Mouse (Mus musculus) megakaryocyte, adult 5-6 weeks (primary cell): ENCODE data around the gene 6820408C15Rik. TPM values are rescaled to one million over a fixed set of nuclear protein-coding genes. Genes with fewer than 3 reads are reported as not detected.
A peak's percentile ranks its signal among the peaks of the same experiment; 100 is the strongest.
"Not testable (repeated sequence)": the region's sequence is repeated elsewhere in the genome, so short reads cannot be mapped to it uniquely, and the experiment has no call there.

Experiments used
- ATAC-seq: 2 replicates; pipeline ENCODE4 v1.8.0; 2016; ENCODE audit warnings: mild to moderate bottlenecking, inconsistent platforms; ENCODE audit not compliant: poor library complexity, severe bottlenecking
- total RNA-seq, 2 experiments: library from RNA; stranded (forward) in 1 of 2; stranded (reverse) in 1 of 2; fragments of 153-499, 151-499 nt in 1 of 2; fragments of 221-1000, 200-1000 nt in 1 of 2; gene quantifications; 2 replicates each; pipeline versions ENCODE4 v1.2.3 to v1.2.4; 2015 to 2017

Gene 6820408C15Rik
- total RNA-seq, 2 experiments from 2014 or later = not detected

GRCm38 (mm10) chr2:152409781-152410180, 5.6 kb upstream of the 6820408C15Rik start:
- no peak for ATAC-seq

GRCm38 (mm10) chr2:152410971-152411371, 4.4 kb upstream of the 6820408C15Rik start:
- no peak for ATAC-seq

GRCm38 (mm10) chr2:152411471-152411870, 3.9 kb upstream of the 6820408C15Rik start:
- no peak for ATAC-seq

GRCm38 (mm10) chr2:152412526-152413157, 2.7 kb upstream of the 6820408C15Rik start:
- ATAC-seq = no peak

- no peak for ATAC-seq
Observed at GRCm38 (mm10) chr2:152413158-152413764, 2.1 kb upstream of the 6820408C15Rik start.

- peak; percentile 38 for ATAC-seq
Observed at GRCm38 (mm10) chr2:152413765-152414584, 1.4 kb upstream of the 6820408C15Rik start.

- peak; percentile 84 for ATAC-seq
Observed at GRCm38 (mm10) chr2:152414591-152415165, 709 bp upstream of the 6820408C15Rik start, which contains the start of gene Zcchc3. Gene Zcchc3, minus strand, starts transcription at chr2:152415027.

- no peak for ATAC-seq
Observed at GRCm38 (mm10) chr2:152415786-152416185, 399 bp downstream of the 6820408C15Rik start.

GRCm38 (mm10) chr2:152427493-152427892, 12.1 kb downstream of the 6820408C15Rik start:
- no peak for ATAC-seq

GRCm38 (mm10) chr2:152428481-152428880, 13.1 kb downstream of the 6820408C15Rik start:
- ATAC-seq = not testable (repeated sequence)

- ATAC-seq = no peak
Observed at GRCm38 (mm10) chr2:152436405-152436901, 21.1 kb downstream of the 6820408C15Rik start.

- ATAC-seq = peak; percentile 94
Observed at GRCm38 (mm10) chr2:152436983-152437860, 21.8 kb downstream of the 6820408C15Rik start.

- ATAC-seq = no peak
Observed at GRCm38 (mm10) chr2:152438963-152439362, 23.6 kb downstream of the 6820408C15Rik start.

- ATAC-seq = no peak
Observed at GRCm38 (mm10) chr2:152439833-152440232, 24.4 kb downstream of the 6820408C15Rik start.

GRCm38 (mm10) chr2:152442322-152442721, 26.9 kb downstream of the 6820408C15Rik start:
- no peak for ATAC-seq

GRCm38 (mm10) chr2:152443281-152443680, 27.9 kb downstream of the 6820408C15Rik start:
- ATAC-seq = no peak

GRCm38 (mm10) chr2:152446642-152447041, 31.3 kb downstream of the 6820408C15Rik start:
- ATAC-seq = no peak

GRCm38 (mm10) chr2:152447461-152447860, 32.1 kb downstream of the 6820408C15Rik start:
- no peak for ATAC-seq

GRCm38 (mm10) chr2:152450241-152450640, 34.9 kb downstream of the 6820408C15Rik start:
- ATAC-seq = no peak
